Mouse (Mus musculus) urinary bladder, adult 18-20 months (tissue): ENCODE results near the gene Myo1h.

ENCODE experiments used
- DNase-seq, 2 experiments: peaks; one replicate each; pipeline ENCODE4 v3.0.0; 2022; ENCODE audit warnings: low spot score in 2 of 2, mixed read lengths in 2 of 2

The Myo1h gene

DNA sequence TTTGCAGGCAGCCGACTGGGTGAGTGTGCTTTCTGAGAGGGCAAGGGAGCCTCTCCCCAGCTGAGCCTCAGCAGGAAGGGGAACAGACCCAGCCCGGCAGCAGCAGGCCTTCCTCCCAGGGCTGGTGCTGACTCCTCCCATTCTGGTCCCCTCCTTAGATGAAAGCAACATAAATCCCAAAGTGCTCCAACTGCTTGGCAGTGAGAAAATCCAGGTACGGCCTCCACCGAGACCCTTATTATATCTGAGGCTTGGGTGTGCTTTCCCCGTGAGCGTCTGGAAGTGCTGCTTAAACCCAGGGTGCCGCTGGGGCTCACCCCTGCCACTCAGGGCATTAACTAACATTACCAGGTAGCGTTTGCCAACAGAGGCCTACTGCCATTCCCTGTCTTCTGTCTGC, 70.6 kb downstream of the Myo1h start:
- no peak for DNase-seq

DNA sequence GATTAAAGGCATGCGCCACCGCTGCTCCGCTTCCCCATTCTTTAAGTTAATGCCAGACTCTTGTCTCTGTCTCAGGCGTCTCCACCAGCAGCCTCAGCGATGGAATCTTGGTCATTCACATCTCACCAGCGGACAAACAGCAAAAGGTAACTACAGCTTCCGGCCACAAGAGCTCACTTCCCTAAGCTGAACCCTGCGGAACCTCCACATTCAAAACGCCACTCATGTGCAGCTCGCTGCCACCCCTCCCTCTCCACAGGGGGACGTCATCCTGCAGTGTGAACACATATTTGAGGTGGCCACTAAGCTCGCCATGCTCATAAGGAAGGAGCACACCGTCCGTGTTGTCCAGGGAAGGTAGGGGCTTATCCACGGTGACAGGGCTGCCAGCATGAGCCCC, 72.0 kb downstream of the Myo1h start:
- DNase-seq, result no peak

DNA sequence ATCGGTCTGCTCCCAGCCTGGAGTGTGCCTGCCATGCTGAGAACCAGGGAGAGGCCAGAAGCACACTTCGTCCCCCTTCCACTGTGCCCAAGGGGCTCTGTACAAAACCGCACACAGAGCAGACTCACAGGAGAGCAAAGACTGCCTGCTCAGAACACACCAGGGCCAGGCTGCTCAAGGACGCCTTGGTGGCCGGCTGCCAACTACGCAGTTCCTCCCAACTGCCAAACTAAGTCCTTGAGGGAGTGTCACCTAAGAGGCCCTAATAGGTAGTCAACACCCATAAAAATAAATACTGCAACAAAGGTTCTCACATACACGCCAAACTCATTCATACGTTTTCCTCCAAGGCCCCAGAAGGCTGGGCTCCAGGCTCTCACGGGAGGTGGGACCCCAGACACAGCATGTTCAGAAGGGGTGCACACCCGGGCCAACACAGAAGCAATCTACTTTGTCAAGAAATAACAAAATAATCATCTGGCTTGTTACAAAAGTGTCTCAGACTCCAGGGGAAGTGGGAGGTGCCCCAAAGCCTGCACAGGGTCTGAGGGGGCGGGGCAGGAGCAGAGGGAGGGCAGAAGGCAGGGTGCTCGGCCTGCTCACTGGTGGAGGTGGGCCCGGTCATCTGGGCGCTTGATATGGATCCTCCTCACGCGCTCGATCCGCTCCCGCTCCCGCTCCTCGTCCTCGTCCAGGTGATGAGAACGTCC, 76.2 kb downstream of the Myo1h start:
- no peak for DNase-seq

DNA sequence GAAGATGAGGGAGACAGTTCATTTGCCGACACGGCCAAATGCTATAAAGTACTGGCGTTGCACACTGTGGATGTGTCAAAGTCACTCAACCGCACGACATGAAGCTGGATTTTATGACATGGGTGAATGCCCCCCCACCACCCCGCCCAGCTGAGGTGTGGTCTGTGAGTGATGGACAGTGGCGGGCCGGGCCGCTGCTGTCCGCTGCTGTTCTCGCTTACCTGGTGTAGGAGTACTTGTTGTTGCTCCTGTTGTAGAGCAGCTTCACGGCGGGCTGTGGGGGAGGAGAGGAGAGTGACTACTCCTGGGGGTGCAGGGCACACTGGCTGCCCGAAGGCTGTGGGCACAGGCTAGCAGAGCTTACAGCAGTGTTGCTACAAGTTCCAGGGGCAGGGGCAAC, 79.2 kb downstream of the Myo1h start:
- no peak for DNase-seq

DNA sequence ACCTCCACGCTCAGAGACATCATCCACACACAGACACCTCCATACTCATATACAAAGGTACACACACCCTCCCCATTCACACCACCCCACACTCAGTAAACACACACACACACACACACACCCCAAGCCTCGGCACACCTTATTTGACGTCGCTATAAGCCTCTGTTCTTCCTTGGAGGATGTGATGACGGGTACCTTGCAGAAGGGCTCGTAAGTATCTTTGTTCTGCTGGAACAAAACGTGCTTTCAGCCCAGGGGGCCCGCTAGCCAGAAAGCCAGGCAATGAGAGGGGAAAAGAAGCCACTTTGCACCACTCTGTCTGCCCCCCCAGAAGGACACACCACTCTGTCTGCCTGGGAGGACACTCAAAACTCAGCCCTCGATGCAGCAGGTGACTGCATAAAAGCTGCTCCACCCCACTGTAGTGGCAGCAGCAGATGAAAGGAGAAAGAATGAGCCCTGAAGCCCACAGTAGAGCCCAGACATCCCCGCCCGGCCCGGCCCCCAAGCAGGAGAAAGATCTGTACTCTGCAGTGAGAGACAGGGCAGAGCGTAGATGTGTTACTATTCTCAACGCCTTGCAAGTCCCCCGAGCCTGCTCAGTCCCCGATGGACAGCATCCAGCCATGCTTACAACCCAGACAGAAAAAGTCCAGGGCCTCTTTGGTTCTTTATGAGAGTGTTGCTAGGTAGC, 80.0 kb downstream of the Myo1h start:
- no peak for DNase-seq

DNA sequence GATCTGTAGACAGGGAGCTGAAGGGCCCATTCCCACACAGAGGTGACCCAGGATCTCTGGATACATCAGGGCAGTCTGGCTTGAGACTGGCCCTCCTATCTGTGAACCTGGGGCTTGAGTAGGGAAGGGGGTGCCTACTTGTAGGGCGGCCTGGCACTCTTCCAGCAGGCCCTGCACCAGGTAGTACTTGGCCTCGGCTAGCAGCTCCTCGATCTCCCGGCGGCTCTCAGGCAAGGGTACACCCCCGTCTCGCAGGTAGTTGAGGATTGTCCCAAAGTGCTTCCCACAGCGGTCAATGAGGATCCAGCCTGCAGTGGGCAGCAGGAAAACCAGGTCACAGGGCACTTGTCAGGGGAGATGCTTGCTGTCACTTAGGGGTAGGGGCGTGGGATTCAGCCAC, 81.0 kb downstream of the Myo1h start:
- no peak for DNase-seq

DNA sequence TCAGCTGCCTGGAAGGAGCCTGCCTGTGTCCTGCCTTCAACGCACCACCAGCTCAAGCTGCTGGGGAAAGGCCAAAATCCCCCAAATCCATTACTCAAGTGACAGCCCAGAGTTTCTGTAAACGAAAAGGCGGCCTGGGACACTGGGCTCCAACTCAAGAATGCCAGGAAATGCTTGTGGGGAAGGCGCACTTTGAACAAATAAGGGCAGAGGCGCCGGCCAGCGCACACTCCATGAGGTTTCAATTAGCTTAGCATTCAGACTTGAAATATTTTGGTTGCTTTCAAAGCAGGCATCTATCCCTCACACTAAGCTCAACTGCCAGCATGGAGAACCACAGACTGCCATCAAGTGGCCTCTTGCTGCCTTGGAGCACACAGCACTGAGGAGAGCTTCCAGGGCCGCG, 81.4 kb downstream of the Myo1h start:
- DNase-seq, result no peak

DNA sequence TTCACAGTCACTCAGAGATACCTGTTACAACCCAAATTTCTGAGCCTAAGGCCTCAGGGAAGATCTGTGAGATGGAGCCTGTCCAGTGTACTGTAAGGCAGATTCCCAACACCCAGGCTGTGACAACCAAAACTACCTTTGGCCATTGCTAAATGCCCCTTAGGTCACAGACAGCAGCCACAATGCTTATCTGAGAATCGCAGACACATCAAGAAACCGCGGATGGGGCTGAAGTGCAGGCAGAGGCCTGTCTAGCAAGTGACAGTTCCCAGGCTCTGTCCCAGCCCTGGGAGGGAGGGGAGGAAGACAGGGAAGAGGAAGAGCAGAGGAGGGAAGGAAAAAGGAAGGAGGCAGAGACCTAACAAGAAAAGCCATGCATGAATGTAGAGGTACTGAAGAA, 82.4 kb downstream of the Myo1h start:
- DNase-seq, result no peak

DNA sequence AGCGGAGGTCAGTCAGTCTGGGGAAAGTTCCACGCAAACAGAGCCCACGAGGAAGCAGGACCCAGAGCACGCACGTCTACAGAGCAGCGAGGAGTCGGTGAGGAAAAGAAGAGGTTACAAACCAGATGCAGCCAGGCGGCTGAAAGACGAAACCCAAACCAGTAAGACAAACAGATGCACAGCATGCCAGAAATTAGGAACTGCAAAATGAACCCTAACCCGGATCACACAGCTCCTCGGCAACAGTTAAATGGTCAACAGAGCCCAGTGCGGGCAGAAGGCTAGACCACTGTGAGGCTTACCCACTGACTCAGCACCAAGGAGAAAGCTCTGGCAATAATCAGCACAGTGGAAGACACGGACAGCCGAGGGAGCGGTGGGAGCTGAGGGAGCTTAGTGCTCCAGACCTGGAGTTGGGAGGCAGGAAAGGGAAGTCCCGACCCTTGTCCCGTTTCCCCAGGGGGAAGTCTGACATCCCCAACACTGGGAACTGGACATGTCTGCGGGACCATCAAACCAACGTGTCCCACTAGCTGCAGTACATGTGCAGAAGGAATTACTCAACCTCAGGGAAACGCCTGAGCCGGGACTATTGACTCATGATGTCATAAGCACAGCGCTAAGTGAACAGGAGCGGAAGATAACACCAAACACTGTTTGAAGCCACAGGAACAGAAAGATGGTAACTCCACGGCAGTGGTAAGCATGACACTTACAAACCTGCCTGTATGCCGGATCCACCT, 82.9 kb downstream of the Myo1h start:
- no peak for DNase-seq

DNA sequence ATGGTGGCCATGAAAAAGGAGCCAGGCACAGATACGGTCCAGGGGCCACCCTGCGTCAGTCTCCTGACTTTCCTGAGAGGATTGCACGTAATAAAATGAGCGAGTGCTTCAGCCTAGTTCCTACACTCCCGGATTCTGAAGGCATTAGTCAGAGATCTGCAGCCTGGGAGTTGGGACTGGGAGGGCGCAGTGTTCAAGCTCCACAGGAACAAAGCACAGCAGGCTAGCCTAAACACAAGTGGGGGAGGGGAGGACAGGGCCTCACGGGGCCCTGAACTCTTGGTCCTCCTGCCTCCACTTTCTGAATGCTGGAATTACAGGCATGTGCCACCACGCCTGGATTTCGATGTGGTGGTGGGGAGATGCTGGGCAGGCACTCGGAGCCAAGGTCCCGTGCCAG, 83.6 kb downstream of the Myo1h start:
- DNase-seq, result no peak

DNA sequence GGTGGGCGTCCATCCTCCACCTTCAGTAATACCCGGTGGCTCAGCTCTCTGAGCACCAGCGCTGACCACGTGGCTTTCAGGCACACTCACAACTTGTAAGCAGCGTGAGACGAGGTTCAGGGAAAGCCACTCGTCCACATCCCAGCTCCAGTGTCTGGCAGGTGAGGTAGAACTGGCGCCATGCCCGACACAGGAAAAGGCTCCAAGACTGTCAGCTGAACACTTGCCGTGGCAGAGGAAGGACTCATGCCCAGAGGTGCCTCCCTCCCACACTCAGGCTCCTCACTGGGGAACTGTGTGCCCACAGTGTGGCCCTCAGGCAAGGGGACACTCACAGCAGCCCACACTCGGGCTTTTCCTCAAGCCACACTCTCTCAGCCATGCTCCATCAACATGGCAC, 84.2 kb downstream of the Myo1h start:
- DNase-seq, result no peak

DNA sequence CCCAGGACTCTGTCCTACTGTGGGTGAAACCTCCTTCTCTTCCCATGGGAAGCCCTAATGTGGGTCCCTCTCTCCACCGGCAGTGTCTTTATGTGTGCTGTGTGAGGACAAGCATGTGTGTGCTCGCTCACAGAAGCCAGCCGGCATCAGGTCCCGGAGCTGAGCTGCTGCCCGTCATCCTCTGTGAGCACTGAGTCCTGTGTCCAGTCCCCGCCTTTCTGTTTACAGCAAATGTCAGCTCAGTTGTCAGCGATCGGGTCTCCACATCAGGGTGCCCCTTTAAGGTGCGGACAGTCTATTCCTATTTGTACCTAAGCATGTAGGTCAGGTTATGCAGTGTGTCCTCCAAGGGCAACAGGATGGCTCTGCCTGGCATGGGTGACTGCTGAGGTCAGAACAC, 84.6 kb downstream of the Myo1h start:
- DNase-seq, result no peak

DNA sequence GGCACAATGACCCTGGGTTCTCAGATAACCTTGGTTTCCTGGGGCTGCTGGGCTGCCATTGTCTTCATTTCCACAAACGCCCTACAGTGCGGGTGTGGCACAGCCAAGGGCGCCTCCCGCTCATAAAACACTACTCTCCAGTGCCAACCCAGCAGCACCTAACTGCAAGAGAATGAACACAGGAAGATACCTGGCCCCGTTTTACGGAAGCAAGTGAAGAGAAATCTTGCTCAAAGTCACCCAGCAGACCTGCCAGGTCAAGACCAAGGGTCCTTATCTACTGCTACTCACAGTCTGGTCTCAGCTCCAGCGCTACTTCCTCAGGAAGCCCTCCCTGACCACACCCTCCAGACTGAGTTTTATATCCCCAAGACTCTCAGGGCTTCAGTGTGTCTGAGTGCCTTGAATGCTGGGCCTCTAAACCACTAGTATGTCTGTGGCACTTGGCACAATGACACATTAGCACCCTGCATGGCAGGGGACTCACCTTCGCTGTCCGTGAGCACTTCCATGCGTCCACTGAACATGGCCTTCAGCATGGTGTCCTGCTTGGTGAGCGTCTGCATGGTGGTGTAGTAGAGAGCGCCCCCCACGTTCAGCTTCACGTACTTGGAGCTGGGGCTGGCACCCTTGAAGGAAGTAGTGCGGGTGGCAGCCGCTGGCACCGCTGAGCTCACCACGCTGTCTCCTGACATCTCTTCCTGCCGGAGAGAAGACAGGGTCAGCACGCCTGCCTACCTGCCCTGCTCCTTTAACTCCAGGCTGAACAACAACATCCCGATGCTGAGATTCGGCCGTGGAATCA, 85.6 kb downstream of the Myo1h start:
- DNase-seq, result no peak

DNA sequence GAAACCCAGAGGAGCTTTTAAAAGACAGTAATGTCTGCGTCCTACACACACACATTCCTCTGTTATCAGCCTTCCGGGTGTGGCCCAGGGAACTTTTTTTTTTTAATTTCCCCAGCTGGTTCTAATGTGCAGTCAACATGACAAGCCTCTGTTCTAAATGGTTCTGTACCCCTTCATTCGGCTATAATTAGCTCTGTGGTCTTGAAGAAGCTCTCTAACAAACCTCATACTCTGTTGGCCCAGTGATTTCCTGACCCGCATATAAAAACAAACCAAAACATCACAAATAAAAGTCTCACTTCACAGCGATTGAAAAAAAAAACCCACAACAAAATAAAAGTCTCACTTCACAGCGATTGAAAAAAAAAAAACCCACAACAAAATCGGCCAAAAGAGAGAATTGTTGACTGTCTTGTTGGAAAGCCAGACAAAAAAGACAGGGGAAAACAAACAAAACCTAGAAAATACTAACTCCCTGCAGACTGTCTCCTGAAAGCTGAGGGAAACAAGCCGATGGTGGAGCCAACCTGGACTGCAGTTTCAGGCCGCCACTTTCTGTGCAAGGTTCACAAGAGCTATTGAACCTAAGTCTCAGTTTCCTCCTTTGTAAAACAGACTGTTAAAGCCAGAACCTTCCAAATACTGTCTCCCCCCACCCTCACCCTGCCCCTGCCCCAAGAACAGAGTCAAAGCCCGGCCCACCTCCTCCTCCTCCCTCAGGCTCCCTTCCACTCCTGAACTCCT, 89.4 kb downstream of the Myo1h start:
- DNase-seq, result no peak

DNA sequence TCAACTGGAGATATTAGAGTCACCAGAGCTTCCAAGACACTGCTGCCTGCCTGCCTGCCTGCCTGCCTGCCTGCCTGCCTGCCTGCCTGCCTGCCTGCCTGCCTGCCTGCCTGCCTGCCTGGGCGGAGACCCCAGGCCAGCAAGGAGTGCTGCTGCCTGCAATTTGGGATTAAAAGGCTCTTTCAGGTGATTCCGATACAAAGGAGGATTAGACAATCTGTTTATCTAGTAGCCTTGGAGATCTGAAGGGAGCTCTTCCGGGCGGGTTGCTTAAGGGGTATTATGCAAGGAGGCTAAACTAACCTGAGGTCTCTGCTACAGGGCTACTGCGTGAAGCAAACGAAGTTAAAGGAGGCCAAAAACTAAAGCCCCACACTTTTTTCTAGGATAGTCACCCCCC, 90.0 kb downstream of the Myo1h start:
- DNase-seq, result no peak

DNA sequence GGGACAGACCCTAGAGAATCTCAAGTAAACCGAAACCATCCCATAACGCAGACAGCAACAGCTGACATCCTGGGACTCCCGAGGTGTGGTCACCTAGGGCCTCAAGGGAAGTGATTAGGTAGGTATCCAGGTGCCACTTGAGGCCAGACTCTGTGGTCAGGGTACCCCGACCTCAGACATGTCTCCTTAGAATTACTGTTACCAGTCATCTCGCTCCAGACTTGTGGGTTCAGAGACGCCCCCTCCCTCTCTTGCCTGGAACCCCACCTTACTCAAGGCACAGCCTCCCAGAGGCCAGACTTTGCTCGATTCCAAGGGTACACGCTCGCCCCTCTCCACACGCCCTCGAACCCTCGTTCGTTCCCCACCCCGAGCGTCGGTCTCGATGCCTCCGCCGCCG, 90.8 kb downstream of the Myo1h start:
- no peak for DNase-seq

DNA sequence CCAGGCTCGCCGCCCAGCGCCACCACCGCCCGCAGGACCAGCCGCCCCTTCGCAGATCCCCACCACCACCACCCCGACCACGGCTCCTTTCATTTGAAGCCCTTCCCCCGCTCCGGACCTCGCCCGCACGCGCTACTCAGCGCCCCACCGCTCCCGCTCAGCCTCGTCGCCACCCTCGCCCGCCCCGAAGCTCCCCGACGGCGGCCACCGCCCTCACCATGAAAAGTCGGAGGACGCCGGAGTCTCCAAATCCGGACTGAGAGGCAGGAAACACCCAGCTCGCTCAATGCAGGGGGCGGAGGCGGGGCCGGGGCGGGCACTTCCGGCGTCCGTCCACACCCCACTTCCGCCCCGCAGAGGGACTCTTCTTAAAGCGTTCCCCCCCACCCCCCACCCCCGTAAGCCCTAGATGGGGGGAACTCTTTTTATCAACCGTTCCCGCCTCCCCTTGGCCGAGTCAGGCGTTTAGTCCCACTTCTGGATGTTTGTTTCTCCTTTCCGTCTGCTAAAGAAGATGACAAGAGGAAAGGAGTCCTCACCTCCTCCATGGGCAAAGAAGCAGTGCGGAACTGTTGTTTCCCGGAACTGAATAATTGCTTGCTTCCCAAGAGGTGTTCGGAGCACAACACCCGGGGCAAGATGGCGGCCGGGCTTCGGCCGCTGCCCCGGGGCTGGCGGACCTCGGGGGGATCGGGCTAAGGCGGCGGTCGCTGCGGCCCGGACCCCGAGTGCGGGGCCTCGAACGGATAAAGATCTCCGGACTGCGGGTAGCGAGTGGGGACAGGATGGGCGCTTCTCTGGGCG, 91.4 kb downstream of the Myo1h start, which contains the start of the genes Kctd10 and Ube3b:
Kctd10 (minus strand) TSS at position 300 of the 804 bp plus-strand sequence.
Ube3b (plus strand) TSS at position 399 of the 804 bp plus-strand sequence.
- peak; percentile 75 to 78 for DNase-seq

DNA sequence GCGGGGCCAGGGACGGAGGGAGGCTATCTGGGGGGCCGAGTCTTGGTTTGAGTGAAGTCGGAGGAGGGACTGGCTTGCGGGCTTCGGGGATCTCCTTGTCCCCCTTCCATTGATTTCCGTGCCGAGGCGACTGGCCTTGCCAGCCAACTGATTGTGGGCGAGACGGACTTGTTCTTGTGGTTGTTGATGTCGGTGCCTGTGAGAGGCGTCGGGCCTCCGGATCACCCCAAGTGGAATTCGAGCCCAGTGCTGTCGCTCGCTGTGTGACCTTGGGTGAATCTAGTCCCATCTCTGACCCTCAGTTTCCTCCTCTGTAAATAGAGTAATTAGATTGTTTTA, 92.0 kb downstream of the Myo1h start:
- DNase-seq, result no peak

DNA sequence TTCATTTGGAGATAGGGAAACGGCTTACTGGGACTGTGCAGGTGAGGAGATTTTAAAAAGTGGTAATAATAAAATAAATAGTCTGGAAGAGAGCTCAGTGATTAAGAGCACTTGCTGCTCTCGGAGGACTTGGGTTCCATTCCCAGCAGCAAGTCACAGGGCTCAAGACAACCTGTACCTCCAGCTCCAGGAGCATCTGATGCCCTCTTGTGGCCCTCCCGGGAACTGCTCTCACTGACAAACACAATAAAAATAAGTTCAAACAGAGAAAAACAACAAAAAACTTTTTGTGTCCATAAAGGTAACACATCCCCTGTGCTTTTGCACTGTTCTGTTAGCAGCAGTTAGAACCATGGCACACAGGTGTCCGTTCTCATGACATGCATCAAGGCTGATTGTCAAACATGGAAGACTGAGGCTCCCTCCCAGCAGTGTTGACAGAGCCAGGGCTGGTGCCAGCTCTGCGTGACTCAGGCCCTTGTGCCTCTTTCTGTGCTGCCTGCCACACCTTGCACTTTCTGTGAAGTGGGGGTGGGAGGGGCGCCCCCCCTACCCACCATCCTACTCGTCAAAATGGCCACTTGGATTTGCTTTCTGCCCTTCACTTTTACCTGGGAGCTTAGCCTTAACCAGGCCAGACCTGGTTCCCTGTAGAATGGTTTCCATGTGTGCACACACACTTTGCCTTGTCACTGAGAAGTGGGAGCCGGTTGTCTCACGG, 94.4 kb downstream of the Myo1h start:
- no peak for DNase-seq

DNA sequence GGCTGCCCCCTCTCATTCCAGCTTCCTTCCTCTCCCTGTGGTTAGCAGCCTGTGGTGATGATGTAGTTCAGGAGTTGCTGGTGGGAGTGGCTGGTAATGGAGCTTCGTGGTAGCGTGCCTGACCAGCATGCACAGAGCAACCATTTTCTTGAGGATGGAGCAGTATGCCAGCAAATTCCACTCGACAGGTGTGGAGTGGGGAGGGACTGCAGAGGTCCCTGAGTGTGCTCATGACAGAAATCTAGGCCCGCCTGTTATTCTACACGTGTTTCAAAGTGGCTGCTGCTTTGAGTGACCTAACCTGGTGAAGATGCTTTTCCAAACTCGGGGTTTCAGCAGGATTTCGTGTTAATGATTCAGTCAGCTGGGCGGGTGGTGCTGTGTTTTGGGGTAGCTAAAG, 95.5 kb downstream of the Myo1h start:
- DNase-seq, result no peak
